Mouse (Mus musculus) brain, embryonic 14.5 days (tissue): ENCODE measurements at regions not wholly inside any gene's neighbourhood (a gene's known extent, or its start where the extent isn't known, plus 50 kb on each side); places are given as distances from the start of the nearest gene placed in this dataset.

ENCODE experiments used
- DNase-seq: peaks from one replicate; pipeline ENCODE4 v3.0.0-alpha.2; 2011; ENCODE audit warnings: low read depth
- CTCF ChIP-seq: fragments of 200-500 bp; IDR thresholded peaks from 2 replicates; pipeline ENCODE4 v1.5.1; 2012; ENCODE audit warnings: inconsistent platforms, mild to moderate bottlenecking, moderate library complexity, borderline replicate concordance; ENCODE audit not compliant: insufficient read depth, insufficient read length; ENCODE audit errors: extremely low read depth
- POLR2A ChIP-seq: fragments of 200-500 bp; IDR thresholded peaks from 2 replicates; pipeline ENCODE4 v1.6.1; 2012; ENCODE audit warnings: mild to moderate bottlenecking, inconsistent platforms, borderline replicate concordance; ENCODE audit not compliant: poor library complexity, insufficient read depth, insufficient read length, severe bottlenecking; ENCODE audit errors: extremely low read depth

- DNase-seq: no peak
- TF ChIP-seq CTCF (no peak), POLR2A (no peak)
Measured at GRCm38 (mm10) chr5:119617856-119618255, 52.6 kb upstream of the Tbx3 start.

DNA sequence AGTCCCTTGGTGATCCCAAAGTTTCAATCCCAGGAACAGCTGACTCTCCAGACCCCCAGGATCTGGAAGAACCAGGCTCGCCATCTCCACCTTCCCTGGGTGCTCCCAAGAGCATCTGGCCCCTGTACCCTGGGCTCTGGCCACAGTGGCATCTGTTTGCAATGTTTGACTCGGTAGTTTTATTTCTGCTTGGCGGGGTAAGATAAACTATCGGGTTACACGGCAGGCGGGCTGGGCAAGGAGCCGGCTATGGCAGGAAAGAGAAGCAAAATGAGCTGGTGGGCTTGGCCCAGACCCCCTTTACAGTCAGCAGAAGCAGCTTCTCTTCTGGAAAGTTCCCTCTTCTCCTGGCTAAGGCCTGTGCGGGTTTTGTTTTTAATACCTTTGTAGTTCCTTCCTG lies 50.6 kb upstream of the Tbx3 start:
- no peak for TF ChIP-seq CTCF
- TF ChIP-seq POLR2A: no peak
- DNase-seq: peak; percentile 35
